Mouse (Mus musculus) kidney, adult 2 months (tissue): ENCODE results near the gene Ccdc62.

Experiments
- CTCF ChIP-seq: fragments of 200-500 bp; conservative IDR thresholded peaks from 2 replicates; pipeline ENCODE4 v1.5.1; 2011; ENCODE audit warnings: low read depth, mild to moderate bottlenecking, control low read depth, low read length, moderate library complexity, mixed read lengths; ENCODE audit not compliant: insufficient read depth, insufficient read length
- POLR2A ChIP-seq: fragments of 200-500 bp; IDR thresholded peaks from one replicate; pipeline ENCODE4 v1.6.1; 2011; ENCODE audit warnings: low read depth, low read length, control low read depth

- TF ChIP-seq CTCF (peak; percentile 92), POLR2A (no peak)
These were observed 62.3 kb downstream of the Ccdc62 start for GRCm38 (mm10) chr5:123992794-123993193.
